Mouse (Mus musculus): ENCODE data around the gene Eif4h.

DNA sequence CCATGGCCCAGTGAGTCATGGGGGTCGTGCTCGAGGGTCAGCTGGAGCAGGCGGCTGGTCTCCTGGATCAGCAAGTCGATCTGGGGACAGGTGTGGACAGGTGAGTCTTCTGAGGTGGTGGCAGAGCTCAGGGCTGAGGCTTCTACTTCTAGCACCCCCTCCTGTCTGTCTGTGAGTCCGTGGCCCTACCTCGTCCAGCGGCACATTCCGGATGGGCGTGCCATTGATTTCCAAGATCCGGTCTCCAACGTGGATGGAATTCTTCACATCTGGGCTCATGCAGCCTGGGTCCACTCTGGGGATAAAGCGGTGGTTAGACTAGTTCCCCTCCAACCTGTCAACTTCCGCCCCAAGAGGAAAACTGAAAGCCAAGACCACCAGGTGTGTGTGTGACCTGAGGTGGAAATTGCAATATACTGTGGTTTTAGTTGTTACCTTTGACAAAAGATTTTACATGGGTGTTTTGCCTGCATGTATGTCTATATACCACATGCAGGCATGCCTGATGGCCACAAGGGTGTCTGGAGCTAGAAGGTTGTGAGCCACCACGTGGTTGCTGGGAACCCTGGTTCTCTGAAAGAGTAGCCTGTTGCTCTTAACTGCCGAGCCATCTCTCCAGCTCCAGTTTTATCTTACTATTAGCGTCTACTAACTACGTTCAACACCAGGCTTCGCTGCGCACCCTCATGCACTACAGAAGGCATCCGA is 29.9 kb upstream of the Eif4h start:
- TF ChIP-seq CTCF (IDR thresholded peaks at IDR 0.05; ENCODE audit: low read depth, low read length) (no peak), POLR2A (IDR thresholded peaks at IDR 0.05; ENCODE audit: extremely low read depth, insufficient read depth, low read length) (no peak)

Data from liver, adult 2 months (tissue).